Comparison of ENCODE assay signal across 8 mouse cellular contexts in the genomic region with DNA sequence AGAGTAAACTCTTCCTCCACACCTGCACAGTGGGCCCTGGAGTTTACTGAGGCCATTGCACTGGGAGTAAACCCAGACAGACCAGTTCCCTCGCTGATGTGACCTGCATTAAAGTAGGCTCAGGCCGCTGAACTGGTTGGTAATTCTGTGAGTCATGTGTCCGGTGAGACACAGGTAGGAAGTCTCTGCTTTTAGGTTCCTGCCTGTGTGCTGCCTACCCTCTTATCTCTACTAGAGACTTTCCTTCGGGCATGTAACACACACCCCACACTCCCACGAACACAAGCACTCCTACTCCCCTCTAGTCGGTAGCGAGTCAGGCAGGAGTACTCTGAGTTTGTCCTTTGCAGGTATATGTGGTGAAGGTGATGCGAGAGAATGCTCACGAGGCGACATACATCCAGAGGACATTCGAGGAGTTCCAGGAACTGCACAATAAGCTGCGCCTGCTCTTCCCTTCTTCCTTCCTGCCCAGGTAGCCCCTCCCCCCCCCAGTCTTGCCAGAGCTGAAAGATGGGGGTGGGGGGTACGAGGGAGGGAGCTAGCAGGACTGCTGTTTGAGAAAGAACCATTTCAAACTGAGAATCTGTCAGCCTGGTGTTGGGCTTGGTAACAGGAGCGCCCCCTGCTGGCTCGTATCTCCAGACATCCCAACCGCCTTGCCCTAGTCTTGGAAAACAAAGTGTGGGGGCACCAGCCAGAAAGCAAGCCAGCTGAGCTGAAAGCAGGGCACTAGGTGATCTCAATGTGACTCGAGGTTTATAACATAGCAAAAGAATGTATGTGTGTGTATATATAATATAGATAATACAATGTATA. TPM values are rescaled to one million over a fixed set of nuclear protein-coding genes. Genes with fewer than 3 reads are reported as not detected.
DNase-seq lines count a peak whose midpoint lies in the region; ATAC-seq and TF ChIP-seq lines count a peak whose summit lies in the region.

No protein-coding gene starts in this region.

- H3K27ac ChIP-seq in layer of hippocampus, adult 2 months: no peak overlapping the region
- H3K27ac ChIP-seq in lung, embryonic 15.5 days: no peak overlapping the region

- H3K9me3 ChIP-seq in lung, embryonic 15.5 days: no peaks in the 10 kb centered on the region

- H3K36me3 ChIP-seq in lung, embryonic 15.5 days: peaks cover 7% of the 10 kb centered on the region; the same call in 1 of the 2 replicates

- H3K4me1 ChIP-seq in lung, embryonic 15.5 days: 0 out of 2 replicates have a peak, but pooled peaks cover 3% of the 10 kb centered on the region

- WGBS in lung, embryonic 15.5 days: 41% methylated on average over 17 of the region's 17 CpGs

- no peak overlapping the region for H3K4me3 ChIP-seq in layer of hippocampus, adult 2 months
- no peak overlapping the region for H3K4me3 ChIP-seq in lung, embryonic 15.5 days

- peak; percentile 96 for DNase-seq in ES-CJ7 (ENCODE audit: low read depth, low spot score)
- DNase-seq in brain, adult 2 months (ENCODE audit: low read depth, low spot score): peak; percentile 87
- DNase-seq in fibroblast of lung, adult 2 months (ENCODE audit: low read depth): peak; percentile 24
- peak; percentile 79 to 80 for DNase-seq in heart, postnatal 14 days
- DNase-seq in layer of hippocampus, adult 2 months (ENCODE audit: low spot score in 2 of 2): peak; percentile 57 to 81
- DNase-seq in right cerebral cortex, postnatal 10 days (ENCODE audit: low spot score in 2 of 2): peak; percentile 81
- DNase-seq in urinary bladder, postnatal 25 days (ENCODE audit: low spot score): peak; percentile 76

- peak; percentile 95 for TF ChIP-seq CTCF in layer of hippocampus, adult 2 months (conservative IDR thresholded peaks at IDR 0.05)

- H3K9ac ChIP-seq in lung, embryonic 15.5 days: no peak overlapping the region

- no peaks in the 10 kb centered on the region for H3K27me3 ChIP-seq in lung, embryonic 15.5 days

- intact Hi-C loops in heart, postnatal 14 days (cut with DNase I): loop anchor here (2.0 kb wide), 1 partner anchor 62 kb away; no protein-coding TSS in a partner anchor

- no peak overlapping the region for H3K4me2 ChIP-seq in lung, embryonic 15.5 days

- ATAC-seq in lung, embryonic 15.5 days (ENCODE audit: borderline replicate concordance, extremely low read depth, low FRiP score, low TSS enrichment): 0 out of 2 replicates have a peak, but pooled peaks have one; percentile 35

RNA-seq across cellular contexts. Expression of gene Ppp1r15b, which starts 29.8 kb away (rescaled TPM):
- total RNA-seq in heart, postnatal 14 days (2021): 10 to 100 TPM; 32.2 to 34.6 TPM
- 10 to 100 TPM; 38.5 to 39.8 TPM for total RNA-seq in layer of hippocampus, adult 2 months (2021)
- 38.0 and 39.2 TPM in 2 replicates for polyA plus RNA-seq in lung, embryonic 15.5 days (2015; fragmentation: Nextera tagmentation; extraction: Ambion mirVana)

RNA-seq across cellular contexts. Expression of gene Pik3c2b, which starts 55.7 kb away (rescaled TPM):
- 10 to 100 TPM; 22.7 to 24.3 TPM for total RNA-seq in heart, postnatal 14 days (2021)
- 10 to 100 TPM; 13.7 to 15.5 TPM for total RNA-seq in layer of hippocampus, adult 2 months (2021)
- 6.0 and 6.1 TPM in 2 replicates for polyA plus RNA-seq in lung, embryonic 15.5 days (2015; fragmentation: Nextera tagmentation; extraction: Ambion mirVana)

Comparison
In these comparisons a context has a peak if more than half of its experiments do, and no peak if none do; other contexts are left out.
1. DNase-seq: peak in every context shown above with its lines; median percentile 96 in ES-CJ7; 87 in brain, adult 2 months; 81 in right cerebral cortex, postnatal 10 days; 80 in heart, postnatal 14 days; 76 in urinary bladder, postnatal 25 days; 69 in layer of hippocampus, adult 2 months; 24 in fibroblast of lung, adult 2 months.